Mouse (Mus musculus) thymus, adult 2 months (tissue): ENCODE measurements around the gene Lypd3.

Source experiments
- CTCF ChIP-seq: fragments of 200-500 bp; IDR thresholded peaks from 2 replicates; pipeline ENCODE4 v1.5.1; 2012; ENCODE audit warnings: mild to moderate bottlenecking, control low read depth, low read length, moderate library complexity, borderline replicate concordance; ENCODE audit not compliant: control insufficient read depth, poor library complexity, insufficient read depth; ENCODE audit errors: extremely low read depth
- POLR2A ChIP-seq: fragments of 200-500 bp; IDR thresholded peaks from 2 replicates; pipeline ENCODE4 v1.6.1; 2012; ENCODE audit warnings: mild to moderate bottlenecking, low read length, control low read depth, moderate library complexity; ENCODE audit not compliant: control insufficient read depth, poor library complexity, insufficient read depth; ENCODE audit errors: extremely low read depth

GRCm38 (mm10) chr7:24591735-24592134 is 44.6 kb upstream of the Lypd3 start:
- TF ChIP-seq CTCF (no peak), POLR2A (no peak)
